Mouse (Mus musculus) CD4-positive naive resting alpha-beta T cell, adult 76 days (primary cell): ENCODE data around the gene Ppfibp2. TPM values are rescaled to one million over a fixed set of nuclear protein-coding genes. Genes with fewer than 3 reads are reported as not detected.

Source experiments
- total RNA-seq: library from RNA; stranded (reverse); gene quantifications from one replicate; pipeline ENCODE4 v1.2.4, GENCODE M21; 2023

Ppfibp2 gene
- 3.0 TPM for total RNA-seq

DNA sequence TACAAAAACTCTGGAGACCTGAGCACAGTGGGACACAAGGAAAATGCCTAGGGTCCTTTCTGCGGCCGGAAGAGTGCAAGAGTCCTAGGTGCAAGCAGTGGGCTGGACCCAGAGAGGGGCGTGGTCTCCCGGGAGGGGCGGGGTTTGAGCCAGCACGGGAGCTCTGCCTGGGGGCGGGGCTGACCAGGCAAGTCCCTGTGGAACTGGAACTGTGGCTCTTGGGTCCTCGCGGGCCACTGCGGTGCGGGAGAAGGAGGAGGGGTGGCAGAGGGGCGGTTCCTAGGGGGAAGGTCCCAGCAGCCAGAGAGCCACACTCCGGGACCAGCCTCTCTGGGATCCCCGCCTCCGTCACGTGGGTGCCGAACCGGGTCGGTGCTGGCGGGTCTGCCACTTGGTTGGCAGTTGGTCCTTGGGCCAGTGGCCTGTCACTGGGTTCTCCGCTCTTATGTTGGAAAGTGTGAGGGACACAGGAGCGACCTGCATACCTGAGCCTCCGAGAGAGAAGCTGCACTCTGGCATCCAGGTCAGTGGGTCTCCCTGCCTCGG lies at the start of gene Ppfibp2:
Gene Ppfibp2, plus strand, starts transcription at position 351 of the 546 bp plus-strand sequence.

DNA sequence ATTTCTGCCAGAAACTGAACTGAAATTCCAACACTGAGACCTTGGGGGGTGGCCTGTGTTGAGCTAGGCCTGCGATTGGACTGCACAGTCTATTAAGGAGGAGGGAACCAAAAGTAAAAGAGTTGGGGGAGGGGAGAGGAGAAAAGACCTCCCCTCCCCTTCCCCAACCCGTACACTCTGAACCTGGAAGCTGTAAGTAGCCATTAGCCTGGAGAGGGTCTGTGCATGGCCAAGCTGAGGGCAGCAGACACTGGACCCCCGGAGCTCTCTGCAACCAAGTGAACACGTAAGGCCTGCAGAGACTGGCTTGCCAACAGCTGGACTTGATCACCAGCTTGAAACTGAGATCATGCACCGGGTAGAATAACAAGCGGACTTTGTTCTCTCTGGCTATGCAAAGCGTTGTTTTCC lies 27.7 kb upstream of the Ppfibp2 start, which contains the start of gene Olfml1:
Gene Olfml1, plus strand, starts transcription at position 186 of the 411 bp plus-strand sequence.

DNA sequence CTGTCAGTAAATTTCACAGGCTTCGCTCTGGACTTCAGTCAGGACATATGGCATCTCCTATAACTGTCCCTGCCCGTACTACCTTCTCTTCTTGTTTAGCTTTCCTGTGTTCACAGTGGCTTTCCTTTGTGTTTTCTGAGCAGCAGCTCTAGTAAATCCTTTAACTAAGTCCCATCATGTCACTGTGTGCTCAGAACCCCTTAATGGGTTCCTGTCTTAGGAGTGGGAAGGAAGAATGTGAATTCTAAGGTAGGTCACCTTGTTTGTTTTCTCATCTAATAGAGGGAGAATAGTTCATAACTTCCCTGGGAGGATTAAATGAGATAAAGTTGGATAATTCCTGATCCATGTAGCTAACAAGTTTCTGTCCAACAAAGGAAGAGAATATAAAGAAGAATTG lies 30.1 kb downstream of the Ppfibp2 start, which contains the start of gene 5330417H12Rik:
Gene 5330417H12Rik, minus strand, starts transcription at position 101 of the 400 bp plus-strand sequence.

DNA sequence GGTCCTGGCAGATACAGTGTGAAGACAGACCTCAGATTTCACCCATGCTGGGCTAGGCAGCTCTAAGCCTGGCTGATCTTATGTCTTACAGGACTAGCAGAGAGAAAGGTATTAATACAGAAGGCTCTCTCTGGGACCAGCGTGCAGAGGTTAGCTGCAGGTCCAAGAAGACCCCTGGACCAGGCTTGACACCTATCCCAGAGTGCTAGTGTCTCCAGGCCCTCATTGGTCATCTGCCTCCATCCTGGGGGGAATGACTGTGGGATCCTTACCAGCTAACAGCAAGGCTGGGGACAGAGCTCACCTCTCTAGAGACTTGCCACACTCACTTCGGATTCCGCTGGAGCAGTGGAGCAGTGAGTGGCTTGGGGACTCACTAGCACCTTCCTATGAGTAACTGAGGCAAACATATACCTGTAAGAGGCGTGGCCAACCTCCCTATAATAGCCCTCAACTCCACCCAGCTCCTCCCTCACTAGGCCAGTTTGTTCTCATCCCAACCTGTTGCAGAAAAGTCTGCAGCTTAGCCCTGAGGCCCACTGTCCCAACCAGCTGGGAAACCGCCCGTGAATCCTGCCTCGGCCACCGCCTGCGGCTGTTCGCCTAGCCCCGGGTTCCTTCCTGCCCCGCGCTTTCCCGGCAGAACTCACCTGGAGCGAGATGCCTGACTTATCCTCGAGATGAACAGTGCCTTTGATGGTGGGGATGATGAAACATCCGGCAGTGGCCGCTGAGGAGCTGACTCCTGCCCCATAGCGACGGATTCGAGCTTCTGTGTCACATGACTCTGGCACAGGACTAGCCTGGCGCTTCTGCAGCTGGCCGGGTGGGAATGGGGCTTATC lies 162.5 kb downstream of the Ppfibp2 start, which contains the start of gene Cyb5r2:
Gene Cyb5r2, minus strand, starts transcription at position 725 of the 844 bp plus-strand sequence.

Other genes with a start within 250 kb of the Ppfibp2 start
- not detected for gene Syt9, start 224.5 kb upstream of the Ppfibp2 start, total RNA-seq
- gene Olfml1, start 27.8 kb upstream of the Ppfibp2 start, total RNA-seq = not detected
- not detected for gene 5330417H12Rik, start 30.0 kb downstream of the Ppfibp2 start, total RNA-seq
- gene Cyb5r2, start 162.8 kb downstream of the Ppfibp2 start, total RNA-seq = not detected
- gene Ovch2, start 206.0 kb downstream of the Ppfibp2 start, total RNA-seq = not detected
- not detected for gene Olfr467, start 217.1 kb downstream of the Ppfibp2 start, total RNA-seq
- not detected for gene Olfr469, start 230.3 kb downstream of the Ppfibp2 start, total RNA-seq